Mouse (Mus musculus) left cerebral cortex, postnatal 4 days (tissue): ENCODE measurements around the gene Tmem185b. TPM values are rescaled to one million over a fixed set of nuclear protein-coding genes. Genes with fewer than 3 reads are reported as not detected.

Experiments used
- total RNA-seq, 2 experiments: library from RNA; stranded (reverse); gene quantifications; 2 replicates each; pipeline ENCODE4 v1.2.3; 2021

The Tmem185b gene
- total RNA-seq, 2 experiments from 2014 or later = 14.1 to 15.3 TPM

Other genes with a start within 250 kb of the Tmem185b start
- 10 to 100 TPM; 10.6 to 11.7 TPM for gene Inhbb, start 103.9 kb upstream of the Tmem185b start, total RNA-seq
- 10 to 100 TPM; 42.5 to 43.0 TPM for gene Ralb, start 21.4 kb upstream of the Tmem185b start, total RNA-seq
- gene Epb41l5, start 122.8 kb downstream of the Tmem185b start, total RNA-seq = 10 to 100 TPM; 10.5 to 11.5 TPM